Mouse (Mus musculus): ENCODE data around the gene Cdhr3. TPM values are rescaled to one million over a fixed set of nuclear protein-coding genes. Genes with fewer than 3 reads are reported as not detected.
"Not testable (repeated sequence)": the region's sequence is repeated elsewhere in the genome, so short reads cannot be mapped to it uniquely, and the experiment has no call there.

Gene Cdhr3
- polyA plus RNA-seq, 2 experiments, result not detected

GRCm38 (mm10) chr12:33003339-33003965 is 89.2 kb downstream of the Cdhr3 start:
- 51% methylated on average over 8 of the region's 8 CpGs for WGBS (ENCODE audit: insufficient replicate concordance)
- no peaks in the 10 kb centered on the region for H3K9me3 ChIP-seq (ENCODE audit: control insufficient read depth, low read length)
- H3K4me1 ChIP-seq (replicated peaks; ENCODE audit: control insufficient read depth in 2 of 2, insufficient read depth in 2 of 2, low read length in 1 of 2), result 0 out of 4 replicates have a peak, but pooled peaks cover 0 to 2% of the 10 kb centered on the region in 2 experiments
- no peak for DNase-seq (ENCODE audit: low read depth in 3 of 3, low spot score in 3 of 3)
- TF ChIP-seq EP300 (IDR thresholded peaks at IDR 0.05; ENCODE audit: low read depth) (no peak), CTCF (IDR thresholded peaks at IDR 0.05; ENCODE audit: low read depth) (no peak)
- no peak overlapping the region for H3K27ac ChIP-seq
- ATAC-seq (ENCODE audit: insufficient read depth), result no peak
- H3K4me3 ChIP-seq (ENCODE audit: insufficient read depth in 1 of 2, low read depth in 2 of 2, low read length in 2 of 2), result no peak overlapping the region
- H3K27me3 ChIP-seq (ENCODE audit: control insufficient read depth, insufficient read depth, low read length), result no peaks in the 10 kb centered on the region
- H3K9ac ChIP-seq (replicated peaks), result no peak overlapping the region
- no peaks in the 10 kb centered on the region for H3K36me3 ChIP-seq (replicated peaks; ENCODE audit: control insufficient read depth, insufficient read depth, low read depth)
- H3K4me2 ChIP-seq (ENCODE audit: low read depth), result no peak overlapping the region

DNA sequence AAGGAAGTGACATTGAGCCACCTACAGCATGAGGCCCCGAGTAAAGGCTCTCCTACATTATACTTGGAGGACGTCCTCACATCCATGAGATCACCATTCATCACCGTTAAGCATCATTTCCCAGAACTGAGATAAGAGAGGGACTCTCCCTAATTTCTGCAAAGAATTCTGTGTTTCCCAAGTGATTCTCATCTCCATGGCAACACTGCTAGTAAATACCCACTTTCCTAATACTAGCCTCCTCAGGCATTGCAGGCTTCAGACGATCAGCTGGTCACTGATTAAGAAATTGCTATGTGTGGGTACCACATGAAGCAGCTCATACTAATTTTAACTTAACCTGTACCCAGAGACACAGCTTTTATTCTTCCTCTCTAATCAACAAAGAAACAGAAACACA is 92.3 kb downstream of the Cdhr3 start:
- Histone ChIP-seq H3K4me2 (ENCODE audit: low read depth) (no peak overlapping the region), H3K9ac (replicated peaks) (no peak overlapping the region), H3K36me3 (replicated peaks; ENCODE audit: control insufficient read depth, insufficient read depth, low read depth) (no peaks in the 10 kb centered on the region), H3K4me1 (replicated peaks; ENCODE audit: control insufficient read depth in 2 of 2, insufficient read depth in 2 of 2, low read length in 1 of 2) (no peaks in the 10 kb centered on the region), H3K27me3 (ENCODE audit: control insufficient read depth, insufficient read depth, low read length) (no peaks in the 10 kb centered on the region), H3K27ac (no peak overlapping the region), H3K9me3 (ENCODE audit: control insufficient read depth, low read length) (no peaks in the 10 kb centered on the region), H3K4me3 (ENCODE audit: insufficient read depth in 1 of 2, low read depth in 2 of 2, low read length in 2 of 2) (no peak overlapping the region)
- TF ChIP-seq CTCF (IDR thresholded peaks at IDR 0.05; ENCODE audit: low read depth) (no peak), EP300 (IDR thresholded peaks at IDR 0.05; ENCODE audit: low read depth) (no peak)
- 44% methylated on average over 4 of the region's 4 CpGs for WGBS (ENCODE audit: insufficient replicate concordance)
- DNase-seq (ENCODE audit: low read depth in 3 of 3, low spot score in 3 of 3), result no peak
- ATAC-seq (ENCODE audit: insufficient read depth), result no peak

- H3K4me2 ChIP-seq (ENCODE audit: low read depth); H3K9me3 ChIP-seq (ENCODE audit: control insufficient read depth, low read length); H3K9ac ChIP-seq (replicated peaks); DNase-seq (ENCODE audit: low read depth in 3 of 3, low spot score in 3 of 3); H3K27me3 ChIP-seq (ENCODE audit: control insufficient read depth, insufficient read depth, low read length); H3K4me1 ChIP-seq (replicated peaks; ENCODE audit: control insufficient read depth in 2 of 2, insufficient read depth in 2 of 2, low read length in 1 of 2); ATAC-seq (ENCODE audit: insufficient read depth); H3K36me3 ChIP-seq (replicated peaks; ENCODE audit: control insufficient read depth, insufficient read depth, low read depth); H3K4me3 ChIP-seq (ENCODE audit: insufficient read depth in 1 of 2, low read depth in 2 of 2, low read length in 2 of 2); H3K27ac ChIP-seq: not testable (repeated sequence)
- WGBS (ENCODE audit: insufficient replicate concordance), result 47% methylated on average over 3 of the region's 3 CpGs
Measured at GRCm38 (mm10) chr12:32999778-33000177, 92.9 kb downstream of the Cdhr3 start.

- WGBS (ENCODE audit: insufficient replicate concordance), result 21% methylated on average over 5 of the region's 5 CpGs
- H3K4me2 ChIP-seq (ENCODE audit: low read depth), result no peak overlapping the region
- H3K36me3 ChIP-seq (replicated peaks; ENCODE audit: control insufficient read depth, insufficient read depth, low read depth), result no peaks in the 10 kb centered on the region
- no peak for TF ChIP-seq CTCF (IDR thresholded peaks at IDR 0.05; ENCODE audit: low read depth)
- TF ChIP-seq EP300 (IDR thresholded peaks at IDR 0.05; ENCODE audit: low read depth), result no peak
- ATAC-seq (ENCODE audit: insufficient read depth), result no peak
- H3K27me3 ChIP-seq (ENCODE audit: control insufficient read depth, insufficient read depth, low read length), result no peaks in the 10 kb centered on the region
- H3K4me1 ChIP-seq (replicated peaks; ENCODE audit: control insufficient read depth in 2 of 2, insufficient read depth in 2 of 2, low read length in 1 of 2), result no peaks in the 10 kb centered on the region
- H3K9me3 ChIP-seq (ENCODE audit: control insufficient read depth, low read length), result no peaks in the 10 kb centered on the region
- no peak overlapping the region for H3K9ac ChIP-seq (replicated peaks)
- no peak overlapping the region for H3K4me3 ChIP-seq (ENCODE audit: insufficient read depth in 1 of 2, low read depth in 2 of 2, low read length in 2 of 2)
- H3K27ac ChIP-seq, result no peak overlapping the region
- DNase-seq (ENCODE audit: low read depth in 3 of 3, low spot score in 3 of 3), result no peak
Measured at GRCm38 (mm10) chr12:32998766-32999165, 93.9 kb downstream of the Cdhr3 start.

- Histone ChIP-seq H3K9ac (replicated peaks) (no peak overlapping the region), H3K27ac (no peak overlapping the region), H3K27me3 (ENCODE audit: control insufficient read depth, insufficient read depth, low read length) (no peaks in the 10 kb centered on the region), H3K36me3 (replicated peaks; ENCODE audit: control insufficient read depth, insufficient read depth, low read depth) (no peaks in the 10 kb centered on the region), H3K4me2 (ENCODE audit: low read depth) (no peak overlapping the region), H3K4me1 (replicated peaks; ENCODE audit: control insufficient read depth in 2 of 2, insufficient read depth in 2 of 2, low read length in 1 of 2) (no peaks in the 10 kb centered on the region), H3K4me3 (ENCODE audit: insufficient read depth in 1 of 2, low read depth in 2 of 2, low read length in 2 of 2) (no peak overlapping the region), H3K9me3 (ENCODE audit: control insufficient read depth, low read length) (no peaks in the 10 kb centered on the region)
- TF ChIP-seq EP300 (IDR thresholded peaks at IDR 0.05; ENCODE audit: low read depth) (no peak), CTCF (IDR thresholded peaks at IDR 0.05; ENCODE audit: low read depth) (no peak)
- 51% methylated on average over 4 of the region's 4 CpGs for WGBS (ENCODE audit: insufficient replicate concordance)
- ATAC-seq (ENCODE audit: insufficient read depth), result no peak
- DNase-seq (ENCODE audit: low read depth in 3 of 3, low spot score in 3 of 3), result no peak
Measured at GRCm38 (mm10) chr12:32995081-32995834, 97.4 kb downstream of the Cdhr3 start.

Measured in liver, embryonic 14.5 days (tissue).